Mouse (Mus musculus) cerebellum, adult 2 months (tissue): ENCODE data around the gene Ubl7.

Experiments used
- CTCF ChIP-seq: fragments of 200-500 bp; IDR thresholded peaks from 2 replicates; pipeline ENCODE4 v1.5.1; 2011; ENCODE audit warnings: low read depth, mild to moderate bottlenecking, control low read depth, low read length, moderate library complexity, borderline replicate concordance; ENCODE audit not compliant: insufficient read depth
- POLR2A ChIP-seq: fragments of 200-500 bp; IDR thresholded peaks from 2 replicates; pipeline ENCODE4 v1.6.1; 2011; ENCODE audit warnings: low read length, control low read depth, borderline replicate concordance; ENCODE audit not compliant: insufficient read depth

GRCm38 (mm10) chr9:57972776-57973439 lies 62.1 kb downstream of the Ubl7 start:
- TF ChIP-seq POLR2A (no peak), CTCF (no peak)
